8 mouse cellular contexts compared by ENCODE assay signal in genomic region chr3:136670110-136670359, GRCm38 (mm10). TPM values are rescaled to one million over a fixed set of nuclear protein-coding genes. Genes with fewer than 3 reads are reported as not detected.
DNase-seq lines count a peak whose midpoint lies in the region; ATAC-seq and TF ChIP-seq lines count a peak whose summit lies in the region.

Ppp3ca (plus strand) TSS chr3:136670124.

- H3K9ac ChIP-seq in lung, postnatal 0 days (replicated peaks; ENCODE audit: low read depth): peak within 1 kb of the TSS; percentile 82
- H3K9ac ChIP-seq in embryonic facial prominence, embryonic 15.5 days: peak within 1 kb of the TSS; percentile 80
- peak within 1 kb of the TSS; percentile 82 for H3K9ac ChIP-seq in heart, postnatal 0 days (replicated peaks; ENCODE audit: low read depth, low read length)
- peak within 1 kb of the TSS; percentile 77 for H3K9ac ChIP-seq in limb, embryonic 11.5 days (ENCODE audit: low read length)

- peaks cover 6% of the 10 kb centered on the region; the same call in 1 of the 2 replicates for H3K4me1 ChIP-seq in lung, postnatal 0 days (ENCODE audit: insufficient read depth, low read depth, low read length)
- H3K4me1 ChIP-seq in embryonic facial prominence, embryonic 15.5 days: peaks cover 15% of the 10 kb centered on the region; the same call in 1 of the 2 replicates
- H3K4me1 ChIP-seq in heart, postnatal 0 days (ENCODE audit: control insufficient read depth, insufficient read depth): peaks cover 33% of the 10 kb centered on the region
- H3K4me1 ChIP-seq in limb, embryonic 11.5 days (ENCODE audit: control insufficient read depth, insufficient read depth, low read length): peaks cover 5% of the 10 kb centered on the region; the same call in 1 of the 2 replicates

- no peaks in the 10 kb centered on the region for H3K36me3 ChIP-seq in lung, postnatal 0 days (ENCODE audit: insufficient read depth, low read length)
- H3K36me3 ChIP-seq in embryonic facial prominence, embryonic 15.5 days: no peaks in the 10 kb centered on the region
- no peaks in the 10 kb centered on the region for H3K36me3 ChIP-seq in heart, postnatal 0 days (replicated peaks; ENCODE audit: control insufficient read depth, insufficient read depth, low read length)
- no peaks in the 10 kb centered on the region for H3K36me3 ChIP-seq in limb, embryonic 11.5 days (ENCODE audit: control insufficient read depth, insufficient read depth, low read length)

- TF ChIP-seq EP300 in lung, postnatal 0 days (IDR thresholded peaks at IDR 0.05): no peak
- no peak for TF ChIP-seq EP300 in heart, postnatal 0 days (IDR thresholded peaks at IDR 0.05; ENCODE audit: low read depth)

- peak within 1 kb of the TSS; percentile 97 for H3K27ac ChIP-seq in lung, postnatal 0 days (ENCODE audit: low read length)
- peak within 1 kb of the TSS; percentile 95 for H3K27ac ChIP-seq in embryonic facial prominence, embryonic 15.5 days (replicated peaks)
- H3K27ac ChIP-seq in heart, postnatal 0 days (ENCODE audit: low read depth): peak within 1 kb of the TSS; percentile 96
- peak within 1 kb of the TSS; percentile 91 for H3K27ac ChIP-seq in limb, embryonic 11.5 days (replicated peaks; ENCODE audit: low read depth, low read length)

- peak within 1 kb of the TSS; percentile 92 for H3K4me3 ChIP-seq in lung, postnatal 0 days (ENCODE audit: low read depth, low read length)
- peak within 1 kb of the TSS; percentile 92 for H3K4me3 ChIP-seq in embryonic facial prominence, embryonic 15.5 days (replicated peaks)
- H3K4me3 ChIP-seq in heart, postnatal 0 days (ENCODE audit: low read depth, low read length): peak within 1 kb of the TSS; percentile 79
- peak within 1 kb of the TSS; percentile 87 for H3K4me3 ChIP-seq in limb, embryonic 11.5 days (ENCODE audit: low read depth, low read length)

- no peaks in the 10 kb centered on the region for H3K9me3 ChIP-seq in lung, postnatal 0 days (ENCODE audit: low read length)
- H3K9me3 ChIP-seq in embryonic facial prominence, embryonic 15.5 days (replicated peaks): no peaks in the 10 kb centered on the region
- H3K9me3 ChIP-seq in heart, postnatal 0 days (replicated peaks; ENCODE audit: control insufficient read depth, low read length): no peaks in the 10 kb centered on the region
- no peaks in the 10 kb centered on the region for H3K9me3 ChIP-seq in limb, embryonic 11.5 days (ENCODE audit: control insufficient read depth, low read length)

- no peaks in the 10 kb centered on the region for H3K27me3 ChIP-seq in lung, postnatal 0 days (replicated peaks; ENCODE audit: insufficient read depth, low read length)
- no peaks in the 10 kb centered on the region for H3K27me3 ChIP-seq in embryonic facial prominence, embryonic 15.5 days
- no peaks in the 10 kb centered on the region for H3K27me3 ChIP-seq in heart, postnatal 0 days (ENCODE audit: control insufficient read depth, insufficient read depth, low read length)
- no peaks in the 10 kb centered on the region for H3K27me3 ChIP-seq in limb, embryonic 11.5 days (ENCODE audit: control insufficient read depth, insufficient read depth, low read length)

- no peak for DNase-seq in lung, postnatal 0 days (ENCODE audit: low spot score)
- DNase-seq in lung, postnatal 14 days: no peak
- no peak for DNase-seq in heart, postnatal 0 days (ENCODE audit: low spot score)
- no peak for DNase-seq in limb, embryonic 11.5 days (ENCODE audit: low spot score)
- no peak for DNase-seq in ovary, adult 18-20 months (ENCODE audit: low spot score)
- DNase-seq in lung, postnatal 10 days: no peak

- under 1% methylated on average over 27 of the region's 43 CpGs for WGBS in lung, postnatal 0 days
- WGBS in embryonic facial prominence, embryonic 15.5 days: under 1% methylated on average over 42 of the region's 43 CpGs
- WGBS in heart, postnatal 0 days: 1% methylated on average over 27 of the region's 43 CpGs
- WGBS in limb, embryonic 11.5 days: 0% methylated on average over 2 of the region's 43 CpGs

- ATAC-seq in lung, postnatal 0 days: no peak
- no peak for ATAC-seq in embryonic facial prominence, embryonic 15.5 days (ENCODE audit: insufficient number of reproducible peaks, low FRiP score, low TSS enrichment, low read depth)
- ATAC-seq in heart, postnatal 0 days (ENCODE audit: insufficient read depth, low read depth): no peak
- ATAC-seq in limb, embryonic 11.5 days (ENCODE audit: insufficient number of reproducible peaks, low FRiP score, low TSS enrichment, low read depth): no peak
- no peak for ATAC-seq in neutrophil, adult 5-6 weeks (ENCODE audit: extremely low read depth, insufficient number of reproducible peaks, low FRiP score, poor library complexity, severe bottlenecking)

- no peak for TF ChIP-seq CTCF in lung, postnatal 0 days (IDR thresholded peaks at IDR 0.05)
- no peak for TF ChIP-seq CTCF in heart, postnatal 0 days (IDR thresholded peaks at IDR 0.05; ENCODE audit: low read depth)

- H3K4me2 ChIP-seq in lung, postnatal 0 days (replicated peaks; ENCODE audit: low read depth, low read length): peak within 1 kb of the TSS; percentile 80
- peak within 1 kb of the TSS; percentile 61 for H3K4me2 ChIP-seq in embryonic facial prominence, embryonic 15.5 days (replicated peaks)
- H3K4me2 ChIP-seq in heart, postnatal 0 days (ENCODE audit: low read depth, low read length): peak within 1 kb of the TSS; percentile 88
- peak within 1 kb of the TSS; percentile 61 for H3K4me2 ChIP-seq in limb, embryonic 11.5 days (ENCODE audit: low read depth, severe bottlenecking)

RNA-seq across cellular contexts. Expression of gene Ppp3ca, which starts in this region (rescaled TPM):
- 105 and 125 TPM in 2 replicates for polyA plus RNA-seq in lung, postnatal 0 days (2015; fragmentation: Nextera tagmentation; extraction: Ambion mirVana)
- polyA plus RNA-seq in embryonic facial prominence, embryonic 15.5 days (2015; fragmentation: Nextera tagmentation; extraction: Ambion mirVana): 82.8 and 84.5 TPM in 2 replicates
- 34.6 and 39.7 TPM in 2 replicates for total RNA-seq in heart, postnatal 0 days (2014; rRNA removed; ENCODE audit: low replicate concordance)
- polyA plus RNA-seq in heart, postnatal 0 days (2015; fragmentation: Nextera tagmentation; extraction: Ambion mirVana): 37.1 and 39.2 TPM in 2 replicates
- 65.7 and 72.7 TPM in 2 replicates for polyA plus RNA-seq in limb, embryonic 11.5 days (2014; fragmentation: Nextera tagmentation; extraction: Ambion mirVana)
- 188 and 206 TPM in 2 replicates for total RNA-seq in neutrophil, adult 5-6 weeks (2017)
